Mouse (Mus musculus) liver, embryonic 11.5 days (tissue): ENCODE data around the gene Ankmy2. TPM values are rescaled to one million over a fixed set of nuclear protein-coding genes. Genes with fewer than 3 reads are reported as not detected.
"Not testable (repeated sequence)": the region's sequence is repeated elsewhere in the genome, so short reads cannot be mapped to it uniquely, and the experiment has no call there.

Source experiments
- ATAC-seq: fragments of 200-750 bp; cut with Nextera tagmentation; replicated peaks from 2 replicates; pipeline ENCODE4 v1.8.0; 2017; ENCODE audit warnings: moderate number of reproducible peaks, mild to moderate bottlenecking, moderate TSS enrichment, moderate library complexity; ENCODE audit not compliant: low FRiP score
- DNase-seq: peaks from one replicate; pipeline ENCODE4 v3.0.0-alpha.2; 2017; ENCODE audit warnings: low spot score
- H3K27ac ChIP-seq: fragments of 300-500 bp; sonication (generic); 2 replicates; pipeline ENCODE4 v1.5.1; 2014; ENCODE audit warnings: mild to moderate bottlenecking, low read depth, low read length, control low read depth
- H3K27me3 ChIP-seq: fragments of 300-500 bp; sonication (generic); replicated peaks from 2 replicates; pipeline ENCODE4 v1.6.1; 2014; ENCODE audit warnings: low read length, mixed read lengths; ENCODE audit not compliant: control insufficient read depth, insufficient read depth
- H3K36me3 ChIP-seq: fragments of 300-500 bp; sonication (generic); 2 replicates; pipeline ENCODE4 v1.6.1; 2014; ENCODE audit warnings: mild to moderate bottlenecking, low read length, moderate library complexity, mixed read lengths; ENCODE audit not compliant: control insufficient read depth, insufficient read depth
- H3K4me1 ChIP-seq: fragments of 300-500 bp; sonication (generic); replicated peaks from 2 replicates; pipeline ENCODE4 v1.6.1; 2014; ENCODE audit warnings: low read length, mixed read lengths; ENCODE audit not compliant: control insufficient read depth, insufficient read depth
- H3K4me2 ChIP-seq: fragments of 300-500 bp; sonication (generic); 2 replicates; pipeline ENCODE4 v1.6.1; 2014; ENCODE audit warnings: mild to moderate bottlenecking, control low read depth, moderate library complexity
- H3K4me3 ChIP-seq: fragments of 300-500 bp; sonication (generic); 2 replicates; pipeline ENCODE4 v1.5.1; 2014; ENCODE audit warnings: low read depth, low read length, control low read depth
- H3K9ac ChIP-seq: fragments of 300-500 bp; sonication (generic); 2 replicates; pipeline ENCODE4 v1.6.1; 2014; ENCODE audit warnings: low read depth, low read length, control low read depth
- H3K9me3 ChIP-seq: fragments of 300-500 bp; sonication (generic); 2 replicates; pipeline ENCODE4 v1.6.1; 2016; ENCODE audit warnings: low read length, inconsistent platforms, mixed read lengths; ENCODE audit not compliant: control insufficient read depth
- WGBS: fragments of 180-500 bp; shearing (Covaris S2); extraction: QIAGEN DNeasy Blood & Tissue Kit; methylation state at CpG from one replicate; pipeline ENCODE4 v1.1.7; 2014; 5-methylcytosine and 5-hydroxymethylcytosine counted together
- polyA plus RNA-seq: library from polyadenylated mRNA; unstranded; fragments of >200 nt; fragmentation: Nextera tagmentation; extraction: Ambion mirVana; gene quantifications from 2 replicates; pipeline ENCODE4 v1.2.1, GENCODE M21; 2014

Ankmy2 gene
- polyA plus RNA-seq, 1 experiment from 2014 or later: 24.2 TPM

- no peak overlapping the region for H3K4me2 ChIP-seq
- ATAC-seq: no peak
- no peak overlapping the region for H3K27ac ChIP-seq
- no peaks in the 10 kb centered on the region for H3K27me3 ChIP-seq
- DNase-seq: no peak
- peaks cover 17% of the 10 kb centered on the region for H3K4me1 ChIP-seq
- no peaks in the 10 kb centered on the region for H3K9me3 ChIP-seq
- H3K4me3 ChIP-seq: no peak overlapping the region
- H3K9ac ChIP-seq: no peak overlapping the region
- WGBS: 65% methylated on average over 1 of the region's 1 CpGs
- no peaks in the 10 kb centered on the region; the same call in 1 of the 2 replicates for H3K36me3 ChIP-seq
Observed at GRCm38 (mm10) chr12:36165299-36165698, 8.4 kb downstream of the Ankmy2 start.

GRCm38 (mm10) chr12:36177227-36177626 is 20.3 kb downstream of the Ankmy2 start:
- WGBS: 91% methylated on average over 5 of the region's 5 CpGs
- Histone ChIP-seq H3K9me3 (no peaks in the 10 kb centered on the region), H3K4me3 (no peak overlapping the region), H3K4me2 (no peak overlapping the region), H3K36me3 (peaks cover 5% of the 10 kb centered on the region; the same call in 1 of the 2 replicates), H3K4me1 (no peaks in the 10 kb centered on the region), H3K27ac (no peak overlapping the region), H3K9ac (no peak overlapping the region), H3K27me3 (no peaks in the 10 kb centered on the region)
- DNase-seq (no peak), ATAC-seq (no peak)

GRCm38 (mm10) chr12:36182570-36182969 is 25.7 kb downstream of the Ankmy2 start:
- H3K36me3 ChIP-seq: peaks cover 6% of the 10 kb centered on the region
- H3K4me3 ChIP-seq: no peak overlapping the region
- H3K4me1 ChIP-seq: no peaks in the 10 kb centered on the region
- no peaks in the 10 kb centered on the region for H3K27me3 ChIP-seq
- DNase-seq (no peak), ATAC-seq (peak; percentile 62)
- H3K9ac ChIP-seq: no peak overlapping the region
- no peaks in the 10 kb centered on the region for H3K9me3 ChIP-seq
- no peak overlapping the region for H3K27ac ChIP-seq
- 77% methylated on average over 6 of the region's 6 CpGs for WGBS
- H3K4me2 ChIP-seq: no peak overlapping the region

- 0 out of 2 replicates have a peak, but pooled peaks have one; percentile 39 for ATAC-seq
- DNase-seq: no peak
- Histone ChIP-seq H3K4me2 (no peak overlapping the region), H3K9me3 (no peaks in the 10 kb centered on the region), H3K9ac (no peak overlapping the region), H3K27me3 (no peaks in the 10 kb centered on the region), H3K4me3 (no peak overlapping the region), H3K4me1 (no peaks in the 10 kb centered on the region), H3K27ac (no peak overlapping the region), H3K36me3 (peaks cover 13% of the 10 kb centered on the region)
- 72% methylated on average over 6 of the region's 6 CpGs for WGBS
Observed at GRCm38 (mm10) chr12:36187081-36187480, 30.2 kb downstream of the Ankmy2 start.

GRCm38 (mm10) chr12:36189610-36190009 is 32.7 kb downstream of the Ankmy2 start:
- Histone ChIP-seq H3K4me3 (no peak overlapping the region), H3K4me2 (no peak overlapping the region), H3K36me3 (peaks cover 13% of the 10 kb centered on the region), H3K9me3 (no peaks in the 10 kb centered on the region), H3K4me1 (no peaks in the 10 kb centered on the region), H3K27ac (no peak overlapping the region), H3K27me3 (no peaks in the 10 kb centered on the region), H3K9ac (no peak overlapping the region)
- 95% methylated on average over 3 of the region's 3 CpGs for WGBS
- ATAC-seq (no peak), DNase-seq (no peak)

- WGBS: 85% methylated on average over 5 of the region's 5 CpGs
- H3K27ac ChIP-seq: no peak overlapping the region
- H3K9ac ChIP-seq: no peak overlapping the region
- H3K4me2 ChIP-seq: no peak overlapping the region
- H3K36me3 ChIP-seq: peaks cover 18% of the 10 kb centered on the region
- no peak overlapping the region for H3K4me3 ChIP-seq
- no peaks in the 10 kb centered on the region for H3K9me3 ChIP-seq
- no peak for DNase-seq
- no peaks in the 10 kb centered on the region for H3K4me1 ChIP-seq
- no peaks in the 10 kb centered on the region for H3K27me3 ChIP-seq
- no peak for ATAC-seq
Observed at GRCm38 (mm10) chr12:36190343-36190742, 33.4 kb downstream of the Ankmy2 start.

- ATAC-seq: no peak
- H3K27me3 ChIP-seq: no peaks in the 10 kb centered on the region
- no peak overlapping the region for H3K4me2 ChIP-seq
- WGBS: 90% methylated on average over 7 of the region's 7 CpGs
- no peak overlapping the region for H3K4me3 ChIP-seq
- peaks cover 5% of the 10 kb centered on the region; the same call in 1 of the 2 replicates for H3K9me3 ChIP-seq
- DNase-seq: no peak
- H3K4me1 ChIP-seq: no peaks in the 10 kb centered on the region
- peaks cover 25% of the 10 kb centered on the region for H3K36me3 ChIP-seq
- H3K9ac ChIP-seq: no peak overlapping the region
- H3K27ac ChIP-seq: no peak overlapping the region
Observed at GRCm38 (mm10) chr12:36194976-36195375, 38.1 kb downstream of the Ankmy2 start.

- not testable (repeated sequence) for H3K4me2 ChIP-seq, H3K27me3 ChIP-seq, H3K9ac ChIP-seq, ATAC-seq, H3K36me3 ChIP-seq, H3K4me1 ChIP-seq, DNase-seq, H3K27ac ChIP-seq, H3K9me3 ChIP-seq, H3K4me3 ChIP-seq
- 49% methylated on average over 5 of the region's 5 CpGs for WGBS
Observed at GRCm38 (mm10) chr12:36205579-36206119, 48.7 kb downstream of the Ankmy2 start.

- Histone ChIP-seq H3K4me2 (no peak overlapping the region), H3K27me3 (no peaks in the 10 kb centered on the region), H3K9me3 (no peaks in the 10 kb centered on the region), H3K36me3 (no peaks in the 10 kb centered on the region), H3K27ac (no peak overlapping the region), H3K9ac (no peak overlapping the region), H3K4me3 (no peak overlapping the region), H3K4me1 (no peaks in the 10 kb centered on the region)
- DNase-seq (no peak), ATAC-seq (no peak)
- WGBS: 68% methylated on average over 9 of the region's 9 CpGs
Observed at GRCm38 (mm10) chr12:36207072-36207799, 50.3 kb downstream of the Ankmy2 start.
